Mouse (Mus musculus): ENCODE results near the gene Prap1. TPM values are rescaled to one million over a fixed set of nuclear protein-coding genes. Genes with fewer than 3 reads are reported as not detected.
"Not testable (repeated sequence)": the region's sequence is repeated elsewhere in the genome, so short reads cannot be mapped to it uniquely, and the experiment has no call there.

Gene Prap1
- total and polyA plus RNA-seq, 2 experiments = not detected

- no peak overlapping the region for H3K4me3 ChIP-seq (ENCODE audit: insufficient read depth, low read depth, low read length)
- H3K27ac ChIP-seq (replicated peaks; ENCODE audit: insufficient read depth, low read depth, low read length) = no peak overlapping the region
- DNase-seq (ENCODE audit: extremely low read depth, low read depth, low spot score) = no peak
- H3K9ac ChIP-seq (ENCODE audit: low read depth, low read length) = no peak overlapping the region
- WGBS = 86% methylated on average over 3 of the region's 3 CpGs
- no peak for TF ChIP-seq CTCF (IDR thresholded peaks at IDR 0.05; ENCODE audit: low read depth, low read length)
- no peak for TF ChIP-seq POLR2A (IDR thresholded peaks at IDR 0.05; ENCODE audit: extremely low read depth, insufficient read depth, low read length)
- peaks cover 31% of the 10 kb centered on the region; the same call in 1 of the 2 replicates for H3K36me3 ChIP-seq (ENCODE audit: control insufficient read depth, insufficient read depth, low read length)
- peaks cover 8% of the 10 kb centered on the region for H3K4me1 ChIP-seq (ENCODE audit: control insufficient read depth, insufficient read depth, low read length)
- no peaks in the 10 kb centered on the region; the same call in 1 of the 2 replicates for H3K79me2 ChIP-seq (ENCODE audit: control insufficient read depth, insufficient read depth, low read length)
- no peaks in the 10 kb centered on the region for H3K27me3 ChIP-seq (ENCODE audit: control insufficient read depth, insufficient read depth, low read length)
Observed at GRCm38 (mm10) chr7:140126934-140127333, 33.7 kb downstream of the Prap1 start.

- DNase-seq (ENCODE audit: extremely low read depth, low read depth, low spot score) = peak; percentile 34
- no peak overlapping the region for H3K9ac ChIP-seq (ENCODE audit: low read depth, low read length)
- H3K79me2 ChIP-seq (ENCODE audit: control insufficient read depth, insufficient read depth, low read length) = no peaks in the 10 kb centered on the region; the same call in 1 of the 2 replicates
- no peaks in the 10 kb centered on the region for H3K27me3 ChIP-seq (ENCODE audit: control insufficient read depth, insufficient read depth, low read length)
- 85% methylated on average over 2 of the region's 2 CpGs for WGBS
- H3K36me3 ChIP-seq (ENCODE audit: control insufficient read depth, insufficient read depth, low read length) = peaks cover 36% of the 10 kb centered on the region
- no peak overlapping the region for H3K4me3 ChIP-seq (ENCODE audit: insufficient read depth, low read depth, low read length)
- H3K27ac ChIP-seq (replicated peaks; ENCODE audit: insufficient read depth, low read depth, low read length) = no peak overlapping the region
- H3K4me1 ChIP-seq (ENCODE audit: control insufficient read depth, insufficient read depth, low read length) = peaks cover 8% of the 10 kb centered on the region
- TF ChIP-seq POLR2A (IDR thresholded peaks at IDR 0.05; ENCODE audit: extremely low read depth, insufficient read depth, low read length) (no peak), CTCF (IDR thresholded peaks at IDR 0.05; ENCODE audit: low read depth, low read length) (no peak)
Observed at GRCm38 (mm10) chr7:140127911-140128310, 34.7 kb downstream of the Prap1 start.

- not testable (repeated sequence) for H3K4me3 ChIP-seq (ENCODE audit: insufficient read depth, low read depth, low read length); H3K4me1 ChIP-seq (ENCODE audit: control insufficient read depth, insufficient read depth, low read length); H3K27ac ChIP-seq (replicated peaks; ENCODE audit: insufficient read depth, low read depth, low read length); H3K9ac ChIP-seq (ENCODE audit: low read depth, low read length); H3K79me2 ChIP-seq (ENCODE audit: control insufficient read depth, insufficient read depth, low read length); H3K27me3 ChIP-seq (ENCODE audit: control insufficient read depth, insufficient read depth, low read length); DNase-seq (ENCODE audit: extremely low read depth, low read depth, low spot score)
- WGBS = 93% methylated on average over 7 of the region's 7 CpGs
- peaks cover 41% of the 10 kb centered on the region for H3K36me3 ChIP-seq (ENCODE audit: control insufficient read depth, insufficient read depth, low read length)
Observed at GRCm38 (mm10) chr7:140132184-140132583, 39.0 kb downstream of the Prap1 start.

GRCm38 (mm10) chr7:140134033-140134432 lies 40.8 kb downstream of the Prap1 start:
- H3K4me1 ChIP-seq (ENCODE audit: control insufficient read depth, insufficient read depth, low read length); DNase-seq (ENCODE audit: extremely low read depth, low read depth, low spot score); H3K27ac ChIP-seq (replicated peaks; ENCODE audit: insufficient read depth, low read depth, low read length); H3K27me3 ChIP-seq (ENCODE audit: control insufficient read depth, insufficient read depth, low read length); H3K79me2 ChIP-seq (ENCODE audit: control insufficient read depth, insufficient read depth, low read length); H3K9ac ChIP-seq (ENCODE audit: low read depth, low read length); H3K4me3 ChIP-seq (ENCODE audit: insufficient read depth, low read depth, low read length): not testable (repeated sequence)
- peaks cover 31% of the 10 kb centered on the region for H3K36me3 ChIP-seq (ENCODE audit: control insufficient read depth, insufficient read depth, low read length)
- WGBS = 88% methylated on average over 7 of the region's 7 CpGs

GRCm38 (mm10) chr7:140135106-140135770 lies 42.0 kb downstream of the Prap1 start:
- H3K27me3 ChIP-seq (ENCODE audit: control insufficient read depth, insufficient read depth, low read length) = no peaks in the 10 kb centered on the region
- 90% methylated on average over 5 of the region's 5 CpGs for WGBS
- H3K4me1 ChIP-seq (ENCODE audit: control insufficient read depth, insufficient read depth, low read length) = peaks cover 2% of the 10 kb centered on the region; the same call in 1 of the 2 replicates
- no peak overlapping the region for H3K4me3 ChIP-seq (ENCODE audit: insufficient read depth, low read depth, low read length)
- no peak overlapping the region for H3K9ac ChIP-seq (ENCODE audit: low read depth, low read length)
- no peak for DNase-seq (ENCODE audit: extremely low read depth, low read depth, low spot score)
- H3K79me2 ChIP-seq (ENCODE audit: control insufficient read depth, insufficient read depth, low read length) = no peaks in the 10 kb centered on the region
- no peak for TF ChIP-seq CTCF (IDR thresholded peaks at IDR 0.05; ENCODE audit: low read depth, low read length)
- no peak for TF ChIP-seq POLR2A (IDR thresholded peaks at IDR 0.05; ENCODE audit: extremely low read depth, insufficient read depth, low read length)
- H3K36me3 ChIP-seq (ENCODE audit: control insufficient read depth, insufficient read depth, low read length) = peaks cover 22% of the 10 kb centered on the region
- no peak overlapping the region for H3K27ac ChIP-seq (replicated peaks; ENCODE audit: insufficient read depth, low read depth, low read length)

GRCm38 (mm10) chr7:140137135-140138020 lies 44.2 kb downstream of the Prap1 start, which contains the start of gene Mtg1:
Gene Mtg1, plus strand, starts transcription at chr7:140137564.
- H3K36me3 ChIP-seq (ENCODE audit: control insufficient read depth, insufficient read depth, low read length) = peaks cover 8% of the 10 kb centered on the region
- no peaks in the 10 kb centered on the region for H3K79me2 ChIP-seq (ENCODE audit: control insufficient read depth, insufficient read depth, low read length)
- peaks cover 2% of the 10 kb centered on the region; the same call in 1 of the 2 replicates for H3K4me1 ChIP-seq (ENCODE audit: control insufficient read depth, insufficient read depth, low read length)
- peak within 1 kb of the TSS; percentile 72 for H3K27ac ChIP-seq (replicated peaks; ENCODE audit: insufficient read depth, low read depth, low read length)
- peak; percentile 82 for DNase-seq (ENCODE audit: extremely low read depth, low read depth, low spot score)
- no peak for TF ChIP-seq CTCF (IDR thresholded peaks at IDR 0.05; ENCODE audit: low read depth, low read length)
- TF ChIP-seq POLR2A (IDR thresholded peaks at IDR 0.05; ENCODE audit: extremely low read depth, insufficient read depth, low read length) = peak; percentile 65
- H3K9ac ChIP-seq (ENCODE audit: low read depth, low read length) = peak within 1 kb of the TSS; percentile 90
- H3K27me3 ChIP-seq (ENCODE audit: control insufficient read depth, insufficient read depth, low read length) = no peaks in the 10 kb centered on the region
- 2% methylated on average over 39 of the region's 39 CpGs for WGBS
- H3K4me3 ChIP-seq (ENCODE audit: insufficient read depth, low read depth, low read length) = peak within 1 kb of the TSS; percentile 82
